Comparison of ENCODE assay signal across 18 mouse cellular contexts in the genomic region with DNA sequence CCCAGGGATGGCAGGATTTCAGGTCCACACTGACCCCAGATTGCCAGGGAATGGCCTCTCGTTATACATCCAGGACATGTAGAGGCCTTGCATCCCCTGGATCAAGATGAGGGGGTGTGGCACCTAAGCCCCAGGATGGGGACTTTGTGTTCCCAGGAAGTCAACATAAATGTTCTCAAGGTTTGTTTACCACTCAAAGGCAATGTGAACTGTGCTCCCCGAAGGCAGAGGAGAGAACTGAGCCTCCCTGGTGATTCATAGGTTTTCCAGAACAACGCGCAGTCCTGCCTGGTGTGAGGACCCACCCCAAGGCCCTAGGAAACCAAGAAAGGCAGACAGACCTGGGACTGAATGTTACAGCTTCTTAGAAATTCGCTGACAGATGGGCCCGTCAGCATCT.
"Had no signal": no experiment of that assay in that cellular context is flagged by ENCODE, and none has a peak within 500 bp of the region (broad histone marks: within the 10 kb centered on the region; RNA-seq: fewer than 3 reads in every experiment).

No protein-coding gene starts in this region.

- H3K9me3 ChIP-seq: liver, embryonic 13.5 days; liver, embryonic 15.5 days; midbrain, embryonic 10.5 days; midbrain, embryonic 12.5 days; midbrain, embryonic 15.5 days; neural tube, embryonic 13.5 days; neural tube, embryonic 15.5 days; stomach, embryonic 15.5 days had no signal

- H3K27me3 ChIP-seq: liver, embryonic 13.5 days; liver, embryonic 15.5 days; midbrain, embryonic 12.5 days; midbrain, embryonic 15.5 days; neural tube, embryonic 13.5 days; neural tube, embryonic 15.5 days; stomach, embryonic 15.5 days had no signal

- DNase-seq: liver, embryonic 13.5 days; lung, adult 18-20 months; lung, embryonic 14.5 days; lung, postnatal 4 days; retina, postnatal 1 day; right cerebral cortex, adult 18-20 months; right cerebral cortex, postnatal 25 days; right cerebral cortex, postnatal 4 days; thymus, adult 18-20 months; thymus, postnatal 14 days; thymus, postnatal 36 days had no signal

- H3K4me1 ChIP-seq: midbrain, embryonic 15.5 days; neural tube, embryonic 15.5 days had no signal

- H3K36me3 ChIP-seq: liver, embryonic 13.5 days; liver, embryonic 15.5 days; midbrain, embryonic 10.5 days; midbrain, embryonic 12.5 days; midbrain, embryonic 15.5 days; neural tube, embryonic 13.5 days; neural tube, embryonic 15.5 days; stomach, embryonic 15.5 days had no signal

- ATAC-seq: midbrain, embryonic 15.5 days had no signal

- H3K9ac ChIP-seq: liver, embryonic 13.5 days; liver, embryonic 15.5 days; lung, embryonic 14.5 days; midbrain, embryonic 12.5 days; midbrain, embryonic 15.5 days; neural tube, embryonic 13.5 days; neural tube, embryonic 15.5 days; stomach, embryonic 15.5 days had no signal

- H3K27ac ChIP-seq: liver, embryonic 13.5 days; liver, embryonic 15.5 days; midbrain, embryonic 10.5 days; midbrain, embryonic 12.5 days; midbrain, embryonic 15.5 days; neural tube, embryonic 13.5 days; neural tube, embryonic 15.5 days; stomach, embryonic 15.5 days had no signal

- H3K4me3 ChIP-seq: liver, embryonic 13.5 days; liver, embryonic 15.5 days; midbrain, embryonic 10.5 days; midbrain, embryonic 12.5 days; midbrain, embryonic 15.5 days; neural tube, embryonic 13.5 days; neural tube, embryonic 15.5 days; stomach, embryonic 15.5 days had no signal

- H3K4me2 ChIP-seq: liver, embryonic 13.5 days; liver, embryonic 15.5 days; lung, embryonic 14.5 days; midbrain, embryonic 12.5 days; midbrain, embryonic 15.5 days; neural tube, embryonic 13.5 days; neural tube, embryonic 15.5 days; stomach, embryonic 15.5 days had no signal
